Mouse (Mus musculus): ENCODE measurements around the gene Tmem265. TPM values are rescaled to one million over a fixed set of nuclear protein-coding genes. Genes with fewer than 3 reads are reported as not detected.
A peak's percentile ranks its signal among the peaks of the same experiment; 100 is the strongest.

Tmem265 gene
- total RNA-seq (2017) = 2.8 and 5.9 TPM in 2 replicates

DNA sequence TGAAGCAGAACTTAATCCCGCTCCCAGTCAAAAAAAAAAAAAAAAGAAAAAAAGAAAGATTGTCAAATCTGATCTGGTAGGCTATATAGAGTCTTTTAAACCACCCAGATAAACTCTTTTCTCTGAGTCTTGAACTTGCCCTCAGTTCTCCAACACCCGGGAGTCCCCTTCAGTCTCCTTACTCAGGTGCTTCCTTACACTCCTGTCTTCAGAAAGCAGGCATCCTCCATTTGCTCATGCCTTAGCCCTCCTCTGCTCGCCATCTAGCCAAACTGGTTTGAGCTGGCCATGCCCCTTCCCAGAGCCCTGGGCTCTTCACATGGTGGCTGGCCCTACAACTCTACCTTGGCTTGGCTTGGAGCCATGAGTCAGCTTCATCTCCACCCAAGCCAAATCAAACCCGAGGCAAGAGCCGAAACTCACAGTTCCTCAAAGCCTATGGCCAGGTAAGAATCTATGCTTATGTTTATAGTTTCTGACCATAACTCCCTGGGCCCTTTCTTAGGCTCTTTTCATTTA lies at the start of gene Tmem265:
Tmem265 (plus strand) TSS at position 51 of the 519 bp plus-strand sequence.
- ATAC-seq (replicated peaks; ENCODE audit: low read depth, poor library complexity, severe bottlenecking) = no peak

DNA sequence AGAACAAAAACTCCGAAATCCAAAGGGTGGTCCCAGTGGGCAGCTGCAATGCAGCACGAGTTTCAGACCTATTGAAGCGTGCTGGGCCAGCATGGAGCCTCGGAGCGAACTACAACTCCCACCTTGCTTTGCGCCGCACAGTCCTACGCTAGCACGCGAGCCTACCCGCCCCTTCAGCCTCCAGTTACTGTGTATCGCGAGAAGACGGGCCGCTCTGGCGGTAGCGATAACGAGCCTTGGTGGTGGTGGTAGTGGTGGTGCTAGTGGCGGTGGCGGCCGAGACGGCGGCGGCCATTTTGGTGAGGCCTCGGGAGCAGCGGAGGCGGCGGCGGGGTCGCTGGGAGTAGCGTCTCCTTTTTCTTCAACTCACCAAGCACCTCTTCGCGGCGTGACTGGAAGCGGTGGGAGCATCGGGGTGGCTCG lies 49.4 kb upstream of the Tmem265 start, which contains the start of gene Srcap:
Srcap (plus strand) TSS at position 176 of the 423 bp plus-strand sequence.
- peak; percentile 94 for ATAC-seq (replicated peaks; ENCODE audit: low read depth, poor library complexity, severe bottlenecking)

DNA sequence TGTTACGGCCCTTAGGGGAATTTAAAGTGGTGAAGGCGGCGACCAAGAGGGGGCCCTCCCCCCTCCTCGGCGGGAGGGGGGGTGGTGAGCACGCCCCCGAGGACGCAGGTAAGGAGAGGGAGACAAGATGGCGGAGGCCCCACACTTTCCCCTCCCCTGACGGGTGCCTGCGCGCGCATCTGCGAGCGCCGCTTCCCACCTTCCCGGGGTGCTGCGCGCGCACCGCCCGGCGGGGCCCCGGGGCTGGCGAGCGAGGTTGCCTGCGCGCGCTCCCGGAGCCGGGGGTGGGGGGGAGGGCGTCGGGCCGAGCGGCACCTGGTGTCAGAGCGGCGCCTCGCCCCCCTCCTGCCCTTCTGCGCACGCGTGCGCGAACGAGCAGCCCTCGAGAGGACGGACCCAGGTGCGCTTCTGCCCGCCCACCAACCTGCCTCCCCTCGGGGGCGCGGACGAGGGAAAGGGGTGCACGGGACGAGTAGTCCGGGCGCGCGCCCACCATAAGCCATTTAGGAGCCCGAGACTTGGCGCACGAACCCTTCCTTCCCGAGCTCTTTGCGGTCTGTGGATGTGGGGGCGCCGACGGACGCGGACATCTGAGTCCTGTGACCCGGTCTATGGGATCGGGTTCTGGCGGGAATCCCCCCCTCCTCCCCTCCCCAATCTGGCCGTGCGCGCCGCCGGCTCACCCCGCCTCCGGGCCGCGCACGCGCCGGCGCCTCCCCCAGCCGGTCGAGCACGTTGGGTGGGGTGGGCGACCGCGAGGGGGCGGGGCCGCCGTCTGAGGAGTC lies 48.8 kb upstream of the Tmem265 start:
- peak; percentile 66 for ATAC-seq (replicated peaks; ENCODE audit: low read depth, poor library complexity, severe bottlenecking)

- no peak for ATAC-seq (replicated peaks; ENCODE audit: low read depth, poor library complexity, severe bottlenecking)
These were observed 48.2 kb upstream of the Tmem265 start for GRCm38 (mm10) chr7:127513016-127513390.

DNA sequence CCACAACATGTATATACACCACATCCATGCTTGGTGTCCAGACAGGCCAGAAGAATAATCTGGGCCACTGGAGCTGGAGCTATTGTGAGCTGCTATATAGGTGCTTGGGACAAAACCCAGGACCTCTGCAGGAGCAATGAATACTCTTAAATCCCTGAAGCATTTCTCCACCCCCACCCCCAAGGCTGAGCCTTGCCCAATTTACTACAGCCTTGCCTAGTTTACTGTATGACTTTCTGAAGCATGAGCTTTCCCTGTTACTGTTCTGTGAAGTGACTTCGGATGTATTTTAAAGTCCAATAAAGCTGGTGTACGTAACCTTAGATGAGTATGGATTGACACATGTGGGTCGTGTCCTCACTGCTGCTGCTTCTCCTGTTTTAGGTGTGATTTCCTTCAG lies 47.4 kb upstream of the Tmem265 start:
- ATAC-seq (replicated peaks; ENCODE audit: low read depth, poor library complexity, severe bottlenecking) = no peak

GRCm38 (mm10) chr7:127515846-127516245 lies 45.3 kb upstream of the Tmem265 start:
- ATAC-seq (replicated peaks; ENCODE audit: low read depth, poor library complexity, severe bottlenecking) = no peak

DNA sequence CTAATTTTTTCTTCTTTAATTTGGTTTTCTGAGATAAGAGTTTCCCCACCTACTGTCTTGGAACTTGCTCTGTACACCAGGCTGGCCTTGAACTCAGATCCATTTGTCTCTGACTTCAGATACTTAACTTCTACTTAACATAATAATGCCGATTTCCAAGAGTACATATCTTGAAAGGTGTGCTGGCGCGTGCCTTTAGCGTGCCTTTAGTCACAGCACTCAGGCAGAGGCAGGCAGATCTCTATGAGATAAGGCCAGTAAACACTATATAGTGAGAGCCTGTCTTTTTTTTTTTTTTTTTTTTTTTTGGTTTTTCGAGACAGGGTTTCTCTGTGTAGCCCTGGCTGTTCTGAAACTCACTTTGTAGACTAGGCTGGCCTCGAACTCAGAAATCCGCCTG lies 44.8 kb upstream of the Tmem265 start:
- ATAC-seq (replicated peaks; ENCODE audit: low read depth, poor library complexity, severe bottlenecking) = no peak

- no peak for ATAC-seq (replicated peaks; ENCODE audit: low read depth, poor library complexity, severe bottlenecking)
These were observed 41.9 kb upstream of the Tmem265 start, which contains the start of gene Gm42715 for GRCm38 (mm10) chr7:127519284-127519683. Gene Gm42715, plus strand, starts transcription at chr7:127519584.

DNA sequence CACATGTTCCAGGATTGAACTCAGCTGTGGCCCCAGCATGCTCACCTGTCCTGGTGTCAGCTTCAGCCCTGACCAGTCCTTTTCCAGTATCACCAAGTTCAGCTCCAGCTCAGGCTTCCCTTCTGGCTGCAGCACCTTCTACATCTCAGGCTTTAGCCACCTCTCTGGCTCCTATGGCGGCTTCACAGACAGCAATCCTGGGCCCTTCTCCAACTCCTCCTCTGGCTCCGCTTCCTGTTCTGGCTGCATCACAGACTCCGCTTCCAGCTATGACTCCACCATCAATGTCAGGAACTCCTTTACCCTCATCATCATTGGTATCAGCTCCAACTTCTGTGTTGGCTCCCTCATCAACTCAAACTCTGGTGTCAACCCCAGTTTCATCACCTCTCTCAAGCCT lies 19.5 kb upstream of the Tmem265 start:
- ATAC-seq (replicated peaks; ENCODE audit: low read depth, poor library complexity, severe bottlenecking) = no peak

DNA sequence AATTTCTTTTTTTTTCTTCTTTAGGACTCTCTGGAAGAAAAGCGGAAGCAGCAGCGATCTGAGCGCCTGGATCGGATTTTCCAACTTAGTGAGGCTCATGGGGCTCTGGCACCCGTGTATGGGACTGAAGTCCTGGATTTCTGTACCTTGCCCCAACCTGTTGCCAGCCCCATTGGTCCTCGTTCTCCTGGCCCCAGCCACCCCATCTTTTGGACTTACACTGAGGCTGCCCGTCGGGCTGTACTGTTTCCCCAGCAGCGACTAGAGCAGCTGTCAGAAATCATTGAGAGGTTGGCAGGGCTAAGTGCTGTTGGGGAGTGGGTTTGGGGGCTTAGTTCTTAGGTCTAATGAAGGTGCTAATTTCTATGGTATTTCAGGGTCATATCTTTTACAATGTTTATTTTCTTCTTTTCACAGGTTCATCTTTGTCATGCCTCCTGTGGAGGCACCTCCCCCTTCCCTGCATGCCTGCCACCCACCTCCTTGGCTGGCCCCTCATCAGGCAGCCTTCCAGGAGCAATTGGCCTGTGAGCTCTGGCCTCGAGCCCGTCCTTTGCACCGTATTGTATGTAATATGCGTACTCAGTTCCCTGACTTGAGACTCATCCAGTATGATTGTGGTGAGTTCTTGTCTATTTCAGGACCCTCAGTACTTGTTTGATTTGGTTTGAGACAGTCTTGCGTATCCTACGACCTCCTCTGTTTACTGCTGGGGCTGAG lies 11.9 kb upstream of the Tmem265 start:
- no peak for ATAC-seq (replicated peaks; ENCODE audit: low read depth, poor library complexity, severe bottlenecking)

DNA sequence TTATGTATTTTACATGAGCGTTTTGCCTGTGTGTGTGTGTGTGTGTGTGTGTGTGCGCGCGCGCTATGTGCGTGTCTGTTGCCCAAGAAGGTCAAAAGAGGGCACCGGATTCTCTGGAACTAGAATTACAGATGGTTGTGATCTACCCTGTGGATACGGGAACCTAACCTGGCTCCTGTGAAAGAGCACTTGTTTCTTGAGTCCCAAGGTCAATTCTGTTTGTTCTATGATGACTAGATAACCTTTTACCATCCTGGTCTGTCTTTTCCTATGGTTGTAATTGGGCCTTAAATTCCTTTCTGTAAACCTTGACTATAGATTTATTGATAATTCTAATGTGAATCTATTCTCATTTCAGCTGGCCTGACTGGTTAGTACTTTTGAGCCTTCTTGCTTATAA lies 9.6 kb upstream of the Tmem265 start:
- no peak for ATAC-seq (replicated peaks; ENCODE audit: low read depth, poor library complexity, severe bottlenecking)

DNA sequence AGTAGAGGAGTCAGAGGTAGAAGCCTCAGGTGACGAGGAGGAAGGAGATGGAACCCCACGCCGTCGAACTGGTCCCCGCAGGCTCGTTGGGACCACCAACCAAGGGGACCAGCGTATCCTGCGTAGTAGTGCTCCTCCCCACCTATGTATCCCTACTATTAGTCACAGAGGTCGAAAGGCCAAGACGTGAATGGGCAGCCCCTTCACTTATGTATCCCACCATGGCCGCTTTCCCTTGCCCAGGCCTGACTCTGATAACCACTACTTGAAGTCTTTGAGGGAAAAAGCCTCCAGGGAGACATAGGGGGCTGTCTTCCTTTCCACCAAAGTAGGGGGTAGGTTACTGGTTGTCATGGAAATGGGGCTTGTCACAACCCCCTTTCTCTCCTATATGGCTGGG lies 610 bp upstream of the Tmem265 start:
- no peak for ATAC-seq (replicated peaks; ENCODE audit: low read depth, poor library complexity, severe bottlenecking)

DNA sequence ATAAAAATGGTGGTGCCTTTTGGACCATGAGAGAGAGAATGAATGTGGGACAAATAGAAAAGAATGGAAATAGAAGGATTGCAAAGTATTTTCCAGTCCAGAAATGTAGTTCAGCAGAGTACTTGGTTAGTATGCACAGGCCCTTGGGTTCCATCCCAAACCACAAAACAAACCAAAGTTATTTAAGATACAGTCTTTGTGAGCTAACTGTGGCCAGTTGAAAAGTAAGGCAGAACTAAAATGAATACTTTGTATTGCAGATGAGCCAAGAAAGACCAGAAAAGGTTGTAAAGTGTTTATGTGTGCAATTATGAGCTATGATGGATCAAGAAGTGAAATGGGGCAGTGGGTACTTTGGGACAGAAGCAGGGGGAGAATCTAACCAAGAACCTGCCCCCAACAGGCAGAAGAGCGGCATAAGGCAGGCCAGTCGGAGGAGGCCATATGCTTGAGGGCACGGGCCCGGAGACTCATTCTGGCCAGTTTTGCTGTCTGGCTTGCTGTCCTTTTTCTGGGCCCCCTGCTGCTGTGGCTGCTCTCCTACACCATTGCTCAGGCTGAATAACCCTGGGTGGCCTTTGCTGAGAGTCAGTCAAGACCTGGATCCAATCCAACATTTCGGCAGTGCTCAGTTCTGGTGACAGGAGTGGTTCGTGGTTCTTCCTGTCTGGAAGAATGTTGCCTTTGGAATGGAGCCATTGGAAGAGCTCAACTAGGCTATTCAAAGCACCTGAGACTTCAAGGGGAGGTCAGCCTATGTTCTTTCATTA lies 3.4 kb downstream of the Tmem265 start:
- ATAC-seq (replicated peaks; ENCODE audit: low read depth, poor library complexity, severe bottlenecking) = no peak

DNA sequence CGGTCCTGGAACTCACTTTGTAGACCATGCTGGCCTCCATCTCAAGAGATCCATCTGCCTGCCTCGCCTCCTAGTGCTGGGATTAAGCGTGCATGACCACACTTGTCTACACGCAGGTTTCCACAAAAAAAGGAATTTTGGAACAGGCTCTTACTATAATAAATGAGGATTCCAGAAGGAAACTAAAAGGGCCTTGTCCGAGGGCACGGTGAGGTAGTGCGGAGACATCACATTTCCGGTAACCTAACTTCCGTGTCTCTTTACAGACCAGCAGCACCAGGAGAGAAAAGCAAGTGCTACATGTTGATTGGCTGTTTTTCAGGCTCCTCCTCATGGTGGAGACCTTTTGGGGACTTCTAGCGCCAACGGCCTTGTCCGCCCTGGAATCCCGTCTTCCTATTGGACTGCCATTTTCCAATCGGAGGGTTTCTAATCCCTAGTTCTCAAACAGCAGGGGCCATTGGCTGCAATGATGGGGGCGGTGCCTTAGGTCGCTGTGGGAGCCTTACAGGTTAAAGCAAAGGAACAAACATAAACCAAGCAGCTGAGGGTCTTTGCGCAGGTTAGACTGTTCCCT lies 11.8 kb downstream of the Tmem265 start, which contains the start of gene Phkg2:
Phkg2 (plus strand) TSS at position 446 of the 577 bp plus-strand sequence.
- peak; percentile 99 for ATAC-seq (replicated peaks; ENCODE audit: low read depth, poor library complexity, severe bottlenecking)

DNA sequence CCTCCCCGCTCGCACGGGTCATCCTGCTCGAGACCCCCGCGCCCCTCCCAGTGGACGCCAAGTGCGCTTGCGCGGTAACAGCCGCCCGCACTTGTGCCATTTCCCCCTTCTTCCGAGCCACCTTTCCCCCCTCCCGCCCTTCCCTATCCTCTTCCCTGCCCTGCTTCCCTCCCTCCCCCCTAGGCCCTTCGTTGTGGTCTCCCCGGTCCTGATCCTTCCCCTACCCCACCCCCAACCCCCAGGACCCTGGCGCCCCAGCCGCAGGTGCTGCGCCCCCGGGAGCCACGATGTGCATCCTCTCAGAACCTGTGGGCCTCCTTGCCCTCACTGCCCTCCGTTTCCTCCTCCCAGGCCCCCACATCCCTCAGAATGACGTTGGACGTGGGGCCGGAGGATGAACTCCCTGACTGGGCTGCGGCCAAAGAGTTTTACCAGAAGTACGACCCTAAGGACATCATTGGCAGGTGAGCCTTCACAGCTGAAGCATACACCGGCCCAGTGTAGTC lies 12.4 kb downstream of the Tmem265 start:
- no peak for ATAC-seq (replicated peaks; ENCODE audit: low read depth, poor library complexity, severe bottlenecking)

DNA sequence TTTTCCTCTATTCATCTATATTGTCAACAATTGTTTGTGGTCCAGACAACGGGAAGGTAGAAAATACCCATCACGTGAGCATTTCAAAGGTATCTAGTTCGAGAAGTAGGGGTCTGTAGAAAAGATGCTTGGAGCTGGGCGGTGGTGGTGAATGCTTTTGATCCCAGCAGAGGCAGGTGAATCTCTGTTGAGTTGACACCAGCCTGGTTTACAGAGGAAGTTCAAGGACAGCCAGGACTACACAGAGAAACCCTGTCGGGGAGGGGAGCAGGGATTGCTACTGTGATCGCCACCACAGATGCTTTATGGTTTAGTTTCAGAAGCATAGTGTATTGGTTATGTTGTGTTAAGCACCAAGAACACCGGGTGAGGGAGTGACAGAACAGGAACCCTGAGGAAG lies 12.9 kb downstream of the Tmem265 start:
- ATAC-seq (replicated peaks; ENCODE audit: low read depth, poor library complexity, severe bottlenecking) = no peak

DNA sequence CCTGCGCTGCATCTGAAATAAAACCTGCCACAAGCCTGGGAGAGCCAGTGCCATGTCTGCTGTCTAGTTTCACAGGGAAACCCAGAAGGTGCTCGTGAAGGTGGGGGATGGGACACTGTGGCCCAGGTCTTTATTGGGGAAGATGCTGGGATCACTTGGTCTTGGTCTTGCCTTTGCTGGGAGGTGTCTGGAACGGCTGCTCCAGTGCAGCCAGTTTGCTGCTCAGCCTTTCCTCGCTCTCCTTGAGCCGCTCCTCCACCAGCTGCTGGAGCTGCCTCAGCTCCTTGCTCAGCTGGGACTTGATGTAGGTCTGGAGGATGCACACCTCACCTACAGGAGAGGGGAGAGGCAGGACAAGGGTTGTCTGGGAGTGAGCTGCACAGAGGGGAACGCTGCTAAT lies 22.1 kb downstream of the Tmem265 start:
- no peak for ATAC-seq (replicated peaks; ENCODE audit: low read depth, poor library complexity, severe bottlenecking)

DNA sequence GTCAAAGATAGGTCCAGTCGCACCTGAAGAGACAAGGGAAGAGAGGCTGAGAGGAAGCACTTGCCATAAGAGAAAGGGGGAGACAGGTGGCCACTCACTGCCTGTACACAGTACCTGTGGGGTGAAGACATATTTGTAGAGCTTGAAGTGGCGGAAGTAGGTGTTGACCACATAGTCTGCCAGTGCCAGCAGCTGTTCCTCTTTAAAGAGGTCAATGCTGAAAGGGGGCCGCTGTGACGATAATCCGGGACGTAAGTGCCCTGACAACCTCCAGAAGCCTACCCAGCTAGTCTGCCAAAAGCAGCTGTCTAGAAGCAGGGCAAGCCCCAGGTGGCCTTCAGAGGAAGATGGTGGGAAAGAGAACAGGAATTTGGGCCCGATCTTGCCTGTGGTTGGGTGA lies 23.8 kb downstream of the Tmem265 start:
- no peak for ATAC-seq (replicated peaks; ENCODE audit: low read depth, poor library complexity, severe bottlenecking)

DNA sequence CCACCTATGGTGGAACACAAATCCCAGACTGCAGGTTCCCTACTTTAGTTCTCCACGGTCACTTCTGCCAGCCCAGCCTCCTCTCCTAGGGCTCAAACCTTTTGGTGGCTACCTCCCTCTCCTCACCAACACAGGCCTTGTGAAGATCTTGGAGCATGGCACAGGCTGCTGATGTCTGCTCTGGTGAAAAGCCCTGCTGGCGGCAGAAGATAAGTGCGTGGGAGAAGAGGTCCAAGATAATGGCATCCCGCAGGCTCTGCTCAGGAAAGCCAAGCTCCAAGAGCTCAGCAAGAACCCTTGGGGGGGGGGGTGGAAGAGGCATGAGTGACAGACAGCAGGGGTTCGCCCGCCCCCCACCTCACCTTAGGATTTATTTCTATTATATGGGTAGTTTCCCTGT lies 25.0 kb downstream of the Tmem265 start:
- no peak for ATAC-seq (replicated peaks; ENCODE audit: low read depth, poor library complexity, severe bottlenecking)

DNA sequence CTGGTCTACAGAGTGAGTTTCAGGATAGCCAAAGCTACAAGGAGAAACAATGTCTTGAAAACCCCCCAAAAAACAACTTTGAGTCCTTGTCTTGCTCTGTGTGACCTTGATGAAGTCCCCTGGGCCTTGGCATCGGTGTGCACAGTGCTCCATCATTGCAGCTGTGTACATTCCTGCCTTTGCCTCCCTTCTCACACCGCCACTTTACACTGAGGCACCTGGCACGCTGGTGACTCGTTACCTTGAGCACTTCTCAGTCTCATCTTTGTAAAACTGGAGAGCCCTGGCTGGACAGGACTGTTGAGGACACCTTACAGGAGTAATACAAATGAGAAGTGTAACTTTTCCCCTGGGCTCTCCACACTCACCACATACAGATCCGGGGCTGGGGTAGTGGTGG lies 26.0 kb downstream of the Tmem265 start:
- ATAC-seq (replicated peaks; ENCODE audit: low read depth, poor library complexity, severe bottlenecking) = no peak

Data from common myeloid progenitor, adult 5-6 weeks (primary cell).